Mouse (Mus musculus) embryonic facial prominence, embryonic 14.5 days (tissue): ENCODE measurements around the gene Cuta. TPM values are rescaled to one million over a fixed set of nuclear protein-coding genes. Genes with fewer than 3 reads are reported as not detected.
"Not testable (repeated sequence)": the region's sequence is repeated elsewhere in the genome, so short reads cannot be mapped to it uniquely, and the experiment has no call there.

Experiments
- ATAC-seq: fragments of 200-750 bp; cut with Nextera tagmentation; 2 replicates; pipeline ENCODE4 v1.8.0; 2017; ENCODE audit warnings: low read depth, moderate number of reproducible peaks, moderate TSS enrichment
- DNase-seq: peaks from one replicate; pipeline ENCODE4 v3.0.0-alpha.2; 2015; ENCODE audit warnings: low spot score
- H3K27ac ChIP-seq: fragments of 300-500 bp; sonication (generic); replicated peaks from 2 replicates; pipeline ENCODE4 v1.5.1; 2014; ENCODE audit warnings: low read depth, mild to moderate bottlenecking, low read length, moderate library complexity
- H3K27me3 ChIP-seq: fragments of 300-500 bp; sonication (generic); replicated peaks from 2 replicates; pipeline ENCODE4 v1.6.1; 2014; ENCODE audit warnings: low read length; ENCODE audit not compliant: control insufficient read depth, insufficient read depth
- H3K36me3 ChIP-seq: fragments of 300-500 bp; sonication (generic); 2 replicates; pipeline ENCODE4 v1.6.1; 2014; ENCODE audit warnings: low read length, mixed read lengths; ENCODE audit not compliant: control insufficient read depth, insufficient read depth
- H3K4me1 ChIP-seq: fragments of 300-500 bp; sonication (generic); 2 replicates; pipeline ENCODE4 v1.6.1; 2014; ENCODE audit warnings: antibody characterized with exemption, low read length; ENCODE audit not compliant: control insufficient read depth, insufficient read depth
- H3K4me2 ChIP-seq: fragments of 300-500 bp; sonication (generic); 2 replicates; pipeline ENCODE4 v1.6.1; 2014; ENCODE audit warnings: low read depth, mild to moderate bottlenecking, low read length, moderate library complexity, mixed read lengths
- H3K4me3 ChIP-seq: fragments of 300-500 bp; sonication (generic); 2 replicates; pipeline ENCODE4 v1.5.1; 2014; ENCODE audit warnings: low read depth, mild to moderate bottlenecking, low read length
- H3K9ac ChIP-seq: fragments of 300-500 bp; sonication (generic); 2 replicates; pipeline ENCODE4 v1.6.1; 2014; ENCODE audit warnings: low read depth, mild to moderate bottlenecking, low read length, moderate library complexity, mixed read lengths
- H3K9me3 ChIP-seq: fragments of 300-500 bp; sonication (generic); 2 replicates; pipeline ENCODE4 v1.6.1; 2016; ENCODE audit warnings: low read length; ENCODE audit not compliant: control insufficient read depth
- WGBS: fragments of 180-500 bp; shearing (Covaris S2); extraction: QIAGEN DNeasy Blood & Tissue Kit; methylation state at CpG from one replicate; pipeline ENCODE4 v1.1.7; 2014; 5-methylcytosine and 5-hydroxymethylcytosine counted together
- polyA plus RNA-seq: library from polyadenylated mRNA; unstranded; fragments of >200 nt; fragmentation: Nextera tagmentation; extraction: Ambion mirVana; gene quantifications from 2 replicates; pipeline ENCODE4 v1.2.1, GENCODE M21; 2014

The Cuta gene
- 142 and 148 TPM in 2 replicates for polyA plus RNA-seq

DNA sequence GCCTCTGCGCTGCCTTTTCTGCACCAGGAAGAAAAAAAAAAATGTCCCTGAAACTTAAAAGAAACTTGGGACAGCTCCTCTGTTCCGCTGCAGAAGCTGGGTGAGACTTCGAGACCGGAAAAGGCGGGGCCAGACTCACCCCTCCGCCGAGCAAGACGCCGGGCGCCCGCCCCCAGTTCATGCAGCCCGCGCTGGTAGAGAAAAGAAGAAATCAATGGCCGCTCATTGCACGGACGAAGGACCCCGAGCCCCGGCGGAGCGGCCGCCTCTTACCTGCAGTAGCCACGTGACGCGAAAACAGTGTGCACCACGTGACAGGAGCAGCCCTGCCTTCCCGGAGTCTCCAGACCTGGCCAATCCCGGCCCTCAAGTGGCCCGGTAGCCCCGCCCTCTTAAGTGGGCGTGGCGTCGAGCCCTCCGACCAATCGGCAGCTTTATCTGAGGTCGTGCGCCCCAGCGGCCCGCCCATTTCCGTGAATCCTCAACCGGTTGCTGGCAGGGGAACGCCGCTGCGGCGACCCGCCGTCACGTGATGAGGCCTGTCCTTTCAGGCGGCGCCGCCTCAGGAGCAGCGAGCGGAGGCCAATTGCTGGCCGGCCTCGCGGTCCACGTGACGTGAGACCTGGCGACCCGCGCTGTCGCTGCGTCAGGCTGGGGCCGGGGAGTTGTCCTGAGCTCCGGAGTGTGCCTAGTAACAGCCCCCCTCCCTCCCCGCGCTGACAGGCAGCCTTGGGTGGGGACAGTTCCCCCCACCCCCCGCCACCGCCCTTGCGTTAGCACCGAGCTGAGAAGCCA, at the start of gene Cuta:
TSS of gene Cuta (minus strand) at position 392 of the 795 bp plus-strand sequence.
- WGBS, result 0% methylated on average over 38 of the region's 70 CpGs
- Histone ChIP-seq H3K4me2 (peak within 1 kb of the TSS; percentile 98), H3K4me3 (peak within 1 kb of the TSS; percentile 74), H3K27me3 (no peaks in the 10 kb centered on the region), H3K9me3 (no peaks in the 10 kb centered on the region), H3K36me3 (peaks cover 32% of the 10 kb centered on the region), H3K27ac (peak within 1 kb of the TSS; percentile 92), H3K4me1 (peaks cover 17% of the 10 kb centered on the region), H3K9ac (peak within 1 kb of the TSS; percentile 72)
- ATAC-seq, result peak; percentile 96
- DNase-seq, result peak; percentile 100

DNA sequence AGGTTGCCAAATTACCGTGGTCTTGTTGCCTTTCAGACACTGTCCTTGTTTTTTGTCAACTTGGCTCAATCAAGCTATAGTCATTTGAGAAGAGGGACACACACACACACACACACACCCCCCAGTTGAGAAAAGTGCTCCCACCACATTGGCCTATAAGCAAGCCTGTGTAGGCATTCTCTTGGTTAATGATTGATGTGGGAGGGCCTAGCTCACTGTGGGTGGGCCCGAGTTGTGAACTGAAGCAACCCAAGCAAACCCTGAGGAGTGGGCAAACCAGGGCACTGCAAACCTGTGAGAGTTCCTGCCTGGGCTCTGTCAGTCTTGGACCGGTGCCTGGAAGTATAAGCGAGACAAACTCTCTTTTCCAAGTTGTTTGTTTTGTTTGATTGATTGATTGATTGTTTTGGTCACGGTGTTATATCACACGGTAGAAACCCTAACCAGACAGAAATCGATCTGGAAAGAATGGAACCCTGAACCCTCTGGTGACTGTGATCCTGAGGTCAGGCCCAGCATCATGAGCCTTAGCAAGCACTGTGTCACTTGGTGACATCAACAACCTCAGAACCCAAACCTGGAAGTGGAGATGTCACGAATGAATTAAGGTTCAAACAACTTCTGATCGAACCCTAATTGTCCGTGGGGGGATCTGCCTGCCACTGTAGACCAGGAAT, 46.3 kb upstream of the Cuta start:
- 76% methylated on average over 10 of the region's 10 CpGs for WGBS

DNA sequence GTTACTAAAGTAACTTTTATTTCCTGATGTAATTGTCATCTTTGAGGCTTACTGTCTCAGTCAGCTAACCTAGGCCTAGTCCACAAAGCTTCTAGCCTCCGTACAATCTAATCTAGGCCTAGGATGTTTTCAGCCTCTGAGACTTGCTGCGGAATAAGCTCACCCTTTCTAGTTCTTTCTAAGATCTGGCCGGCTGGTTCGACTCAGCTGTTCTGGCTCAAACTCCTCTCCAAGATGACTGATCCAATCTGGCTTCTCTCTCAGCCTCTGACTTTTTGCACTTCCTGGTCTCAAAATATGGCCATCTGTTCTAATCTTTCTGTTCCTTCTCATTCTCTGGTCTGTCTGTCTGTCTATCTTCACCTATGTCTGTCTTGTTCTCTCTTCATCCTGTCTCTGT, 44.0 kb upstream of the Cuta start:
- WGBS, result 92% methylated on average over 4 of the region's 4 CpGs
- DNase-seq, result no peak
- ATAC-seq, result no peak

More for the DNA sequence above, 46.3 kb upstream of the Cuta start:
- Histone ChIP-seq H3K4me3 (no peak overlapping the region), H3K36me3 (no peaks in the 10 kb centered on the region), H3K4me1 (no peaks in the 10 kb centered on the region), H3K4me2 (no peak overlapping the region), H3K9ac (no peak overlapping the region), H3K9me3 (no peaks in the 10 kb centered on the region), H3K27ac (no peak overlapping the region), H3K27me3 (no peaks in the 10 kb centered on the region)
- ATAC-seq (no peak), DNase-seq (no peak)

DNA sequence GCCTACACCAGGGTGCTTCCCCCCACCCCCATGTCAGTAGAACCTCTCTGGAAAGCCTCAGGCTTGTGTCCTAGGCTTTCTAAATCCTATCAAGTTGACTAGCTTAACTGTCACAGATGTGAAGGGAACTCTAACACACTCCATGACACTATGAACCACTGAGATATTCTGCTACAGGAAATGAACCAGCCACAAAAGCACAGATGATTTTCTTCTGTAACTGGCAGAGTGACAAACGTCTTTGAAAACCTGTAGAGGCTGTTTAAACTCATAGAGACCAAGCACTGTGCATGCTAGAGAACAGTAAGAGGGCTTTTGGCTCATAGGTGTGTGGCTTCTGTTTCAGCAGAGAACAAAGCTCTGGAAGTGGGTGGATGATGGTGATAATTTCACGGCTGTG, 41.7 kb upstream of the Cuta start:
- DNase-seq, result no peak
- no peak for ATAC-seq
- no peak overlapping the region for H3K4me2 ChIP-seq
- no peak overlapping the region for H3K27ac ChIP-seq
- H3K36me3 ChIP-seq, result peaks cover 35% of the 10 kb centered on the region
- 70% methylated on average over 2 of the region's 2 CpGs for WGBS
- H3K4me3 ChIP-seq, result no peak overlapping the region
- H3K4me1 ChIP-seq, result no peaks in the 10 kb centered on the region
- no peaks in the 10 kb centered on the region for H3K27me3 ChIP-seq
- no peaks in the 10 kb centered on the region for H3K9me3 ChIP-seq
- no peak overlapping the region; the same call in 1 of the 2 replicates for H3K9ac ChIP-seq

More for the DNA sequence above, 44.0 kb upstream of the Cuta start:
- Histone ChIP-seq H3K27ac (no peak overlapping the region), H3K4me3 (no peak overlapping the region), H3K4me2 (no peak overlapping the region), H3K9me3 (no peaks in the 10 kb centered on the region), H3K4me1 (no peaks in the 10 kb centered on the region), H3K36me3 (peaks cover 12% of the 10 kb centered on the region), H3K9ac (no peak overlapping the region), H3K27me3 (no peaks in the 10 kb centered on the region)

DNA sequence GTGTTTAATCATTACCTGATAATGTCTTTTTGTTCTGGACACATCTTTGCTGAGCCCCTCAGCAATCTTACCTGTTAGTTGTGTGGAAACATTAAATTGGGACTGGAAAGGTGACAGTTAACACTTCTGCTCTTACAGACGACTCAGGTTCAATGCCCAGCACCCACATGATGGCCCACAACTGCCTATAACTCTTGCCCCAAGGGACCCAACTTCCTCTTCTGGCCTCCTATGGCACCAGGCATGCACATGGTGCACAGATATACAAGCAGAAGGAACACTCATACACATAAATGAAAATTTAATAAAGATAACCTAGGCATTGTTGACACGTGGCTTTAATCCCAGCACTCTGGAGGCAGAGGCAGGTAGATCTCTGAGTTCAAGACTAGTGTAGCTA, 40.1 kb upstream of the Cuta start:
- Histone ChIP-seq H3K27ac (no peak overlapping the region), H3K4me2 (no peak overlapping the region), H3K4me3 (no peak overlapping the region), H3K4me1 (no peaks in the 10 kb centered on the region), H3K36me3 (peaks cover 50% of the 10 kb centered on the region), H3K27me3 (no peaks in the 10 kb centered on the region), H3K9me3 (no peaks in the 10 kb centered on the region), H3K9ac (no peak overlapping the region)
- WGBS, result 79% methylated on average over 2 of the region's 2 CpGs
- DNase-seq, result no peak
- ATAC-seq, result no peak

DNA sequence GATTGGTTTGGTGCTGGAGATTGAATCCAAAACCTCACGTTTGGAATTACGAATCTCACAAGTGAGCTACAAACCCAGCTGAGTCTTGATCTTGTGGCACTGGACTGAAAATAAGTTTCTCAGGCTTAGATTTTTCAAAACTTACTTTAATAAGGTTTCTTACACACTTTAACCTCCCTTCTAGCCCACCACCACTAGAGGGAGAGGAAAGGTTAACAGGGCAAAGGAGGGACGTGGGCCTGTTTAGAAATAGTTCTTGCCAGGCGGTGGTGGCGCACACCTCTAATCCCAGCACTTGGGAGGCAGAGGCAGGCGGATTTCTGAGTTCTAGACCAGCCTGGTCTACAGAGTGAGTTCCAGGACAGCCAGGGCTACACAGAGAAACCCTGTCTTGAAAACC, 38.0 kb upstream of the Cuta start:
- not testable (repeated sequence) for H3K9ac ChIP-seq, H3K4me3 ChIP-seq, H3K27ac ChIP-seq, DNase-seq, H3K27me3 ChIP-seq, H3K4me1 ChIP-seq, ATAC-seq, H3K9me3 ChIP-seq, H3K4me2 ChIP-seq
- WGBS, result 94% methylated on average over 6 of the region's 6 CpGs
- H3K36me3 ChIP-seq, result peaks cover 52% of the 10 kb centered on the region

DNA sequence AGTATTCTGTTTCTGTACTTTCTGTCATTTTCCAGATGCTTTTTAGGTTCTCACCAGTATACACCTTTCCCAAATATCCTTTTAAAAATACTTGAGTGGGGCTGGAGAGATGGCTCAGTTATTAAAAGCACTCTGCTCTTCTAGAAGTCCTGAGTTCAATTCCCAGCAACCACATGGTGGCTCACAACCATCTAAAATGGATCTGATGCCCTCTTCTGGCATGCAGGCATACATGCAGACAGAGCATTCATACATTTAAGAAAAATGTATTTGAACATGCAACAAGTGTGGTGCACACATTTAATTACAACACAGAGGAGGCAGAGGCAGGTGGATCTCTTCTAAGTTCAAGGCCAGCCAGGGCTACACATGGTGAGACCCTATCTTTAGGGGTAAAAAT, 36.0 kb upstream of the Cuta start:
- no peak for DNase-seq
- peaks cover 17% of the 10 kb centered on the region for H3K4me1 ChIP-seq
- no peak overlapping the region for H3K4me2 ChIP-seq
- H3K9ac ChIP-seq, result no peak overlapping the region
- no peak overlapping the region for H3K27ac ChIP-seq
- ATAC-seq, result no peak
- H3K27me3 ChIP-seq, result no peaks in the 10 kb centered on the region
- H3K36me3 ChIP-seq, result peaks cover 56% of the 10 kb centered on the region
- H3K9me3 ChIP-seq, result no peaks in the 10 kb centered on the region
- H3K4me3 ChIP-seq, result no peak overlapping the region

DNA sequence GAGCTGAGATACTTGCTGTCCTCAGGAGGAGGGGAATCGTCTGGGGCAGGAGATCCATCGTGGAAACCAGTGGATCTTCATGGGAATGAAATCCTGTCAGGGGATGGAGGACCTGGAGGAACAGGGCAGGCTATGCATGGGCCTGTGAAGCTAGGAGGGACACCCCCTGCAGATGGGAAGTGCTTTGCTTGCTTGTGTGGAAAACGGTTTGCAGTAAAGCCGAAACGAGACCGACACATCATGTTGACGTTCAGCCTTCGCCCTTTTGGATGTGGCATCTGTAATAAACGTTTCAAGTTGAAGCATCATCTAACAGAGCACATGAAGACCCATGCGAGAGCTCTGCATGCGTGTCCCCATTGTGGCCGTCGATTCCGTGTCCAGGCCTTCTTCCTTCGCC, 35.2 kb upstream of the Cuta start:
- H3K4me2 ChIP-seq, result 0 out of 2 replicates have a peak overlapping the region, but pooled peaks have one; percentile 93
- H3K27me3 ChIP-seq, result no peaks in the 10 kb centered on the region
- no peak overlapping the region for H3K27ac ChIP-seq
- no peak overlapping the region for H3K9ac ChIP-seq
- ATAC-seq, result no peak
- H3K4me3 ChIP-seq, result no peak overlapping the region
- no peak for DNase-seq
- peaks cover 56% of the 10 kb centered on the region for H3K36me3 ChIP-seq
- H3K9me3 ChIP-seq, result no peaks in the 10 kb centered on the region
- 91% methylated on average over 15 of the region's 15 CpGs for WGBS
- H3K4me1 ChIP-seq, result peaks cover 17% of the 10 kb centered on the region
